Mouse (Mus musculus): Measurements from ENCODE around the gene Ccnyl1.

DNA sequence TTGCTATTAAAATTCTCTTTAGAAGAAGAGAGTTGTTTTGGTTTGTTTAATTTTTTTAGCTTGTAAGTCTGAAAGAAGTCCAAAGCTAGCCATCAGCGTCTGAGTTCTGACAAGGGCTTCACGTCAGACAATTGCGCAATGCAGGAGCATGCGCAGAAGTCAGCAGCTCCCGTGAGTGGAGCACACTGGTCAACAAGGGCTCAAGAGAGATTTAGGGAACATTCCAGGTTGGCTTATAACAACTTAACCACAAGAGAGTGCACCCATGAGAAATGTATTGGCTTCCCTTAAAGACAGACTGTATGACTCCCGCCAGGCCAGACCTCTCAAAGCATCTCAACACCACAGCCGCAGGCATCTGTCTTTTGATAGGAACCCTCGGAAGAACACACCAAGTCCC is 62.9 kb downstream of the Ccnyl1 start:
- TF ChIP-seq CTCF (IDR thresholded peaks at IDR 0.05; ENCODE audit: borderline replicate concordance, extremely low read depth, insufficient read depth, insufficient read length) (no peak), POLR2A (IDR thresholded peaks at IDR 0.05; ENCODE audit: borderline replicate concordance, extremely low read depth, insufficient read depth, insufficient read length, poor library complexity, severe bottlenecking) (no peak)

All from brain, embryonic 14.5 days (tissue).